Mouse (Mus musculus) heart, adult 9 months (tissue): ENCODE data around the gene Ceacam3.
A peak's percentile ranks its signal among the peaks of the same experiment; 100 is the strongest.
"Not testable (repeated sequence)": the region's sequence is repeated elsewhere in the genome, so short reads cannot be mapped to it uniquely, and the experiment has no call there.

Experiments
- DNase-seq, 2 experiments: peaks; one replicate each; pipeline ENCODE4 v3.0.0; 2022; ENCODE audit warnings: low spot score in 2 of 2

The Ceacam3 gene

DNA sequence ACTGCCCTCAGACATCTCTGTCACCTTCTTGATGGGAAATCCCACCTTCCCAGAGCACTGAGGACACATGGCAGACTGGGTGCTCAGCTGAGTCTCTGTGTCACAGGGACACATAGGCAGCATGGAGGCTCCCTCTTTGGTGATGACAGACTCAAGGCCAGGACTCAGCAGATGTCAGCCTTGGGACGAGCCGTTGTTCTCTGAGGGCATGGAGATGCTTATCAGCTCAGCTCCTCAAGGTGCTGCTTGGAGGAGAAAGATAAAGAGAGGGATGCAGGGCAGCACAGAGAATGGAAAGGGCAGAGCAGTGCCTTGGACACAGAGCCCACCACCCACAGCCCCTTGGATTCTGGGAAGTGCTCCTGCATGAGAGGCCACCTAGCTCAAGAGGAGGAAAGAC, at the start of gene Ceacam3:
Ceacam3 (plus strand) TSS at position 352 of the 400 bp plus-strand sequence.
- DNase-seq: no peak

DNA sequence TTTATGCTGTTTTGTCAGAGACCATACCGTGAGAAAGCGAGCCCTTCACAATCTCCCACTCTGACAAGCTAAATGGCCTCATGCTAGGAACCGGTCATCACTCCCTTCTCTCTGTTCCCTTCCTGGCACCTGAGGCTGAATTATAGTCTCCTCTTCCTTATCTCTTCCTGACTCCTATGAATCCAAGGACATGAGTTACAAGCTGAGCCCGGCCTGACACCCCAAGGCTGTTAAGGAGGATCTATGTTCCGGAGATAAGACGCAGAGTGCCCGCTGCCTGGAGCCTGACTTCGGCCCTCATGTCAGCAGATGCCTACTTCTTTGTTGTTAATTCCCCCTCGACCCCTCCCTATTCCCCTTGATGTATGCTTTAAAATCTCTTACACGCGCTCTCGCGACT, 48.5 kb upstream of the Ceacam3 start:
- not testable (repeated sequence) for DNase-seq

DNA sequence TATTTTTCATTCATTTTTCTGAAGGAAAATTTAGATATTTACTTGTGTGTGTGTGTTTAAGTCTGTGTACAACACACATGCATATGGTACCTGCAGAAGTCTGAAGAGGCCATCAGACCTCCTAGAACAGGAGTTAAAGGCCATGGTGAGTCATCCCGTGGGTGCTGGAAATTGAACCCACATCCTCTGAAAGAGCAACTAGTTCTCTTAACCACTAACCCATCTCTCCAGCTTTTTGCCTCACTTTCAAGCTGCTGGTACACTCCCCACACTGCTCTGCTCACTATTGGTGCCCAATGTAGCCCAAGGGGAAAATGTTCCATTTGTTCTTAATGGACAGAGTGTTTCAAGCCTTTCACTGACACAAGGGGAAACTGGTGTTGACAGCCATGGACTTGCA, 14.8 kb upstream of the Ceacam3 start:
- no peak for DNase-seq

DNA sequence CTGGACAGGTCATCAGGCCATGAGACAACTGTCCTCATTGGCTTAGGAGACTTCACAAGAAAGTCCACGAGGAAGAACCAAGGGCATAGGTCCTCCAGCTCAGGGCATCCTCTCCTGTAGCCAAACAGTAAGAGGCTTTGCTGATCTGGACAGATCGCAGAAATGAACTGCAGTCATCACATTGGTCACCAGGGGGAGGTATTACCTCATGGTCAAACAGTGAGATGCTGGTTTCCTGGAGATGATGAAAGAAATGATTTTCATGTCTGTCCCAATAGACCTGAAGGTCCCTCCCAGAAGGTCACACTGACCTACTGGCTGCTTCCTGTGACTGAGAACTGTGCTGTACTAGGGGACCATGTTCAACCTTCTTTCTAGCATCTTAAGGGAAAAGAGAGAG, 5.6 kb downstream of the Ceacam3 start:
- peak in 1 of 2 experiments; percentile 11 for DNase-seq

DNA sequence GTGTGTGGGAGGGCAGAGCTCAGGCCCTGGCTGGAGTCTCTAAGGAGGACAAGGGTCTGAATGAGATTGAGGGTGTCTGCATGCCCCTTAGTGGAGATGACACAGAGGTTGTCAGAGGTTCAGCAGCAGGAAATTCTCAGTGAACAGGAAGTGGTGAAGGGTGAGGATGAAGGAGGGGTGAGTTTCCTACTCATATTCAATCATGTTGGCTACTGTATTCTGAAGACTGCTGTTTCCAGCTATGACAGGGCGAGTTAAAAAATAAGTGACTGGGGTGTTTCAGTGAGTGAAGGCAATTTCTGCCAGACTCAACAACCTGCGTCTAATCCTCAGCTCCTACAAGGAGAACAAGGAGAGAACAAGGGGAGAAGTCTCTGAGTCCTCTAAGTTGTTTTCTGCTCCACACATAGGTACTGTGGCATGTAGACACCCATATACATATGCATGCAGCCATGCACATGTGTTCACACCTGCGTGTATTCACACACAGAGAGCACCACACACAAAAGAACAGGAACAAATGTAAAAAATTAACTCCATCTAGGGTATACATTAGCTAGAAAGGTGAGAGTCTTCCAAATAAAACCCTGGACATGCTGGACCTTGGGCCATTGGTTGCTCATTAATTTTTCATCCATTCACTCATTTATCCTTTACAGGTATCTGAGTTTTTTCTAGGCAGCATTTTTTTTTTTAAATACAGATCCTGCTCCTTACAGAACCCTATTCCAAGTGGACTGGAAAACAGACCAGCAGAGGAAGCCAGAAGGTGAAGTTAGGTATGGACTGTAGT, 7.0 kb downstream of the Ceacam3 start:
- no peak for DNase-seq

DNA sequence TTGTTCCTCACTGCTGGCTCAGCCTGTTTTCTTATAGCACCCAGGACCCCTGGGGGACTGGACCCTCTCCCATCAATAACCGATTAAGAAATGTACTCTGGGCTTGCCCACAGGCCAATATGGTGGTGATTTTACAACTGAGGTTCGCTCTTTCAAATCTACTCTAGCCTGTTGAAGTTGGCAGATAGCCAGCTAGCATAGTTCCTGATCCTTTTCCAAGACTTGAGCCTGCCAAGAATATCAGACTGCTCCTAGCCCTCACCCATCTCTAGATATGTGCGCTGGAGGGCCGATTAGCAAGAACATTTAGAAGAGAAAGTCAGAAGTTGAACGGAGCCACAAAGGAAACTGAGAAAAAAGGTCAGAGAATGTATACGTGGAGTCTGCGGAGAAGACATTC, 8.9 kb downstream of the Ceacam3 start:
- DNase-seq: peak in 1 of 2 experiments; percentile 7

DNA sequence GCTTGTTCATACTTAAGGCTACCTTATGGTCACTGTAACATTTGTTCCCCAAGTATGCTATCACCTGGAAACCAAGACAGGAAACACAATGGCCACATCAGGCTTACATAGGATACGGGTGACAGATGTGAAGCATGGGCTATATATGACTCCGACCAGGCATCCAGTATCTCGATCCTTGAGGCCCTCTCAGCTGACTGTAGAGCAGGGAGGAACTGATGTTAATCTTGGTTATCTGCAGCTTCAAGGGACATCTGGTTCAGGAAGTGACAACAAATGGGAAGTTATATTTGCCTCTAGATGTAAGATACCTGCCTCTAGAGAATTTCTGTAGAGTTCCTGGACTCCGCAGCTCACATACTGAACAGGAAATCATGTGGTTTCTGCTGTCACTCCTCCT, 21.7 kb downstream of the Ceacam3 start:
- DNase-seq: no peak

DNA sequence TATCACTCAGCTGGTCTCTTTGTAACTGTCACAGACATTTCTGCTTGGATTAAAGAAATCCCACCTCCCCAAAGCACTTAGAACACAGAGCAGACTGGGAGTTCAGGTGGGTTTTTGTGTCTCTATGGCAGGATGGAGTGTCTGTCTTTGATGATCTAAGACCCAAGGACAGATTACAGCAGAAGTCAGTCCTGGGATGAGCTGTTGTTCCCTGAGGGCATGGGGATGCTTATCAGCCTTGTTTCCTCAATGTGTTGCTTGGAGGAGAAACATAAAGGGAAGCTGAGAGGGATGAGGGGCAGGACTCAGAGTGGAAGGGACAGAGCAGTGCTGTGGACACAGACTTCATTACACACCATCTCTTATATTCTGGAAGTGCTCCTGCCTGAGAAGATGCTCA, 53.1 kb downstream of the Ceacam3 start, which contains the start of gene Psg29:
Psg29 (plus strand) TSS at position 301 of the 400 bp plus-strand sequence.
- no peak for DNase-seq

DNA sequence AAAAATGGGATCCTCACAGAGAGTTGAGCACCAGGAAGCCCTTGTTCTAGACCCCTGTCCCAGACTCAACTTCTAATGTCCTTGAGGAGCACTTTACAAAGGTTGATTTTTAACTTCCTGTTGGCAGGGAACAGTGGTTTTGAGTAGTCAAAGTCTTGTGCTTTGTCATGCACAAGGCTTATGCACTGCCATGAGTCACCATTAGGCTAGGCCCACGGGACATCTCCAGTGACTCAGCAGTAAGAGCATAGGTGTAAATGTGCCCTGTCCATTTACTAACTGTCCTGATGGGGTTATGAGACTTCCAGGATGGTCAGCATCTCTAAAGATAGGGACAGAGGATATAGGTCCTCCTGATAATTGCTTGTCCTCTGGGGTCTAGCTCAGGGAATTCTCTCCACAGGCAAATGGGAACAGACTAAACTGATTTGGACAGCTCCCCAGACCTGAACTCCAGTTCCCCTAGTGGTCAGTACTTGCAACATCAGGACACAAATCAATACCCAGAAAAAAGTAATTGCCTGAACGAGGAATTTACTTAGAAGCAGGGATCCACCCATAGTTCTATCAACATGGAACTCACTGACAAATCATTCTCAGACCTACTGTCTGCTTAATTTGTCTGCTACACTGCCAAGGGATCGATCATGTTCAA, 55.6 kb downstream of the Ceacam3 start:
- no peak for DNase-seq
